Mouse (Mus musculus): ENCODE results near the gene Zfp335. TPM values are rescaled to one million over a fixed set of nuclear protein-coding genes. Genes with fewer than 3 reads are reported as not detected.

The Zfp335 gene
- total RNA-seq (2017): 28.2 and 30.4 TPM in 2 replicates

DNA sequence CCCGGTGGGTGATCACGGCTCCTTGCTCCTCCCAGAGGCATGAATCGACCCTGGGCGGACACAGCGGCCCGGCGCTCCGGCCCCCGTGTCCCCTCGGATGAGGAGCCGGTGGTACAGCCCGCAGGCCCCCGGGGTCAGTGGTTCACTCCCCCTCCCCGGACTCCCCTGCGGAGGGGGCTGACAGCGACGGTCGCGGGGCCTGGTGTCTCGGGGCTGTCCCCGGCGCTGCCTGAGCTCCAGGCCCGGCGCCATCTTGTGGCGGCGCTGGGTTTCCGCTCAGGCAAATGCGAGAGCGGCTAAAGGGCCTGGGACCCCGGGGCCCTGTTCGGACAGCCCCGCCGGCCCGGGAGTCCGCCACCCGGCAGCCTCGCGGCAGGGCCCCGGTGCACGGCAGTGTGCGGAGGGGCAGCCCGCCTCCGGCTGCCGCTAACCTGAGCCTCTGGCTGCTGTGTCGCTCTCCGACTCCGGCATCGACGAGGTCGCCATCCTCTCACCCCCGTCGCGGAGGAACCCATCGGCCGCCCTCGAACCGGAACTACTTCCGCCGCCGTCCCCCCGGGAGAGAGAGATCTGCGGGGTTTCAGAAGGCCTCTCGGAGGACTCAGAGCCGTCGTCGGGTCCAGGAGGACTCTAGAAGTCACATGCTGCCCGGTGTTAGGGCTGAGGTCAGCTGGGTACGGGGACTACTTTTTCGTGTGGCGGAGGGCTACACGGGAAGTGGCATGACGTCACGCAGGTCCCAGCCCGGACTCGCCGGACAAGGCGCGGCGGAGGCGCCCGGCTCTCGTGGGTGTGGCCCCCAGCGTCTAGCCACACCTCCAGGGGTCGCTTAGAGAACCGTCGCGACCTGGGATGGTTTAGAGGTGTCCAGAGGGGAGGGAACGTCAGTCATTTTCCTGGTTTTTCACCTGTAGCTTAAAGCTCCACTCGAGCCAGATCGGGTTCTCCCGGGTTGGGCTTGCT is at the start of gene Zfp335:
Gene Zfp335, minus strand, starts transcription at position 672 of the 963 bp plus-strand sequence.
- ATAC-seq (ENCODE audit: extremely low read depth, insufficient number of reproducible peaks, low FRiP score, poor library complexity, severe bottlenecking): peak; percentile 55

DNA sequence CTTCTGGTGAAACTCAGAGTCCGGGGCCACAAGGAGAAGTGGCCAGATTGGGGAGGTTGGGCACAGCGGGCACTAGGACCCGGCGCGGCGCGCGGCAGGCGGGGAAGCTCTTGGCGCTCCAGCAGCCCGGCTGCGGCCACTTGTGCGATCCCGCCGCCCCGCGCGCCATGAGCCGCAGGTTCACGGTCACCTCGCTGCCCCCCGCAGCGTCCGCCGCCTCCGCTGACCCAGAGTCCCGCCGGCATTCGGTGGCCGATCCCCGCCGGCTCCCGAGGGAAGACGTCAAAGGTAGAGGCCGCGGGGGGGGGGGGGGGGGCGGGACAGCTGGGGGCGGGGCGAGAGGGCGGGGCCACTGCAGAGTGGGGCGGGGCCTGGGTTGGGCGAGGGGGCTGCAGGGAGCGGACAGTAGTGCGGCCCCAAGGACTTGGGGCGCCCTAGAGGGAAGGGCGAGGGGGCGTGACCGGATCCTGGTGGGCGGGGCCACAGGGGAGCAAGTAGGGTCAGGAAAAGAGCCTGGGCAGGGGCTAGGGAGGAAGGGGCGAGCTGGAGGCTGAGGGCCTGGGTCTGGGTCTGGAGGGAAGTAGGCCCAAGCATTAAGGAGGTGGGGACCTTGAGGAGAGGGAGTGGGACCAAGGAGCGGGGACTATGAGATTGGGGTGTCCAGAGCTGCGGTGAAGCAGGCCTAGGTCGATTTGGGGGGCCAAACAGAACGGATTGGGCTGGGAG is 49.3 kb upstream of the Zfp335 start, which contains the start of gene Slc12a5:
Gene Slc12a5, plus strand, starts transcription at position 87 of the 726 bp plus-strand sequence.
- no peak for ATAC-seq (ENCODE audit: extremely low read depth, insufficient number of reproducible peaks, low FRiP score, poor library complexity, severe bottlenecking)

GRCm38 (mm10) chr2:164957548-164958315 is 46.2 kb upstream of the Zfp335 start:
- no peak for ATAC-seq (ENCODE audit: extremely low read depth, insufficient number of reproducible peaks, low FRiP score, poor library complexity, severe bottlenecking)

GRCm38 (mm10) chr2:164956195-164956594 is 44.6 kb upstream of the Zfp335 start:
- ATAC-seq (ENCODE audit: extremely low read depth, insufficient number of reproducible peaks, low FRiP score, poor library complexity, severe bottlenecking): no peak

DNA sequence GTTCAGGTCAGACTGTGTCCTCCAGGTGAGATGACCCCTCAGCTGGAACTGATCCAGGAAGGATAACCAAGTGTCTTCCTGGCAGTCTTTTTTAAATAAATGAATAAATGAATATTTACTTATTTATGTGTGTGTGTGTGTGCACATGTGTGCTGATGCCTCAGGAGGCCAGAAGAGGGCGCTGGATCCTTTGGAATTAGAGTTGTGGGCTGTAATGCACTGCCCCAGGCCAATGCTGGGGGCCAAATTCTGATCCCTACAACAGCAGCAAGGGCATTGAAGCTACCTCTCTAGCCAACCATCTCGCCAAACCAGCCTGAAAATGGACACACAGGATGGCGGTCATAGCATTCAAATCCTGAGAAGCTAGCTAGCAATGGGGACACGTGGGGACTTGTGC is 44.2 kb upstream of the Zfp335 start:
- ATAC-seq (ENCODE audit: extremely low read depth, insufficient number of reproducible peaks, low FRiP score, poor library complexity, severe bottlenecking): no peak

- peak; percentile 38; the same call in 1 of the 2 replicates for ATAC-seq (ENCODE audit: extremely low read depth, insufficient number of reproducible peaks, low FRiP score, poor library complexity, severe bottlenecking)
Measured at GRCm38 (mm10) chr2:164953224-164953623, 41.7 kb upstream of the Zfp335 start.

- ATAC-seq (ENCODE audit: extremely low read depth, insufficient number of reproducible peaks, low FRiP score, poor library complexity, severe bottlenecking): no peak
Measured at GRCm38 (mm10) chr2:164952448-164952847, 40.9 kb upstream of the Zfp335 start.

DNA sequence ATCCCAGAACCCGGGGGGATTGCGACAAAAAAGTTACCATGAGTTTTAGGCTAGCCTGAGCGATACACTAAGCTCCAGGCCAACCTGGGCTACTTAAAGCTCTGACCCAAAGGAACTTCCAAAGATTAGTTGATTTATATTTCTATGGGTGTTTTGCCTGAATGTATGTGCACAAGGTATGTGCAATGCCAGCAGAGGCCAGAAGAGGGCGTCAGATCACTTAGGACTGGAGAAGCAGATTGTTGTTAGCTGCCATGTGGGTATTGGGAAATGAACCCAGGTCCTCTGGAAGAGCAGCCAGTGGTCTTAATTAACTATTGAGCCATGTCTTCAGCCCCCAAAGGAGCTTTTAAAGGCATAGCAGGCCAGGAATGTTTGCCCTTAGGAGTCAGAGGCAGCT is 40.2 kb upstream of the Zfp335 start:
- ATAC-seq (ENCODE audit: extremely low read depth, insufficient number of reproducible peaks, low FRiP score, poor library complexity, severe bottlenecking): no peak

DNA sequence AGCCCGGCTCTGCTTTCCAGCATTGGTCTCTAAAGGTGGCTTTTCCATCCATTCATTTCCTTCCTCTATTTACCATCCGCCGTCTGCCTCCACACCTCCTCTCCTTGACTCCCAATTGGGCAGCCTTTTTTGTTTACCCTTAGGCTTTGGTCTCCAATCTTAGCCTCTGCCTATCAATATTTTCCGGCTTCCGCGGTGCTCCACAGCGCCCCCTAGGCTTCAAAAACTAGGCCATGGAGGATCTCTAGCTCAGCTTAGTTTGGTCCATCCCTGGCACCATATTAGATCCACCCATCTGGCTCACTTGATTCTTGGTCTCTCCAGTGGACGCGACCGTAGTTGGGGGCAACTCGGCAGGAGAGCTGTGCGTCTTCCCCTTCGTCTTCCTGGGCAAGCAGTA is 38.9 kb upstream of the Zfp335 start:
- peak; percentile 18 for ATAC-seq (ENCODE audit: extremely low read depth, insufficient number of reproducible peaks, low FRiP score, poor library complexity, severe bottlenecking)

DNA sequence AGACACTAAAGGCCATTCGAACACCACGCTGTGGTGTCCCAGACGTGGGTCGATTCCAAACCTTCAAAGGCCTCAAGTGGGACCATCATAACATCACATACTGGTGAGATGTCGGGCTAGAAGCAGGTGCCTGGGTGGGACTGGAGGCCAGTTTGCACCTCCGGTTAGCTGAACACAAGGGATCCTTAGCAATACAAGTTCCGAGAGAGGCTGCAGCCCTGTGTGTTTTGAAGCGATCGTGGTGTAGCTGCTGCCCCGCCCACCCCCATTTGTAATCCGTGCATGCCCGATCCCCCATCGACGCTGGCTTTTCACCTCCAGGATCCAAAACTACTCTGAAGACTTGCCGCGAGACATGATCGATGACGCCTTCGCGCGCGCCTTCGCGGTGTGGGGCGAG is 37.4 kb upstream of the Zfp335 start:
- ATAC-seq (ENCODE audit: extremely low read depth, insufficient number of reproducible peaks, low FRiP score, poor library complexity, severe bottlenecking): no peak

DNA sequence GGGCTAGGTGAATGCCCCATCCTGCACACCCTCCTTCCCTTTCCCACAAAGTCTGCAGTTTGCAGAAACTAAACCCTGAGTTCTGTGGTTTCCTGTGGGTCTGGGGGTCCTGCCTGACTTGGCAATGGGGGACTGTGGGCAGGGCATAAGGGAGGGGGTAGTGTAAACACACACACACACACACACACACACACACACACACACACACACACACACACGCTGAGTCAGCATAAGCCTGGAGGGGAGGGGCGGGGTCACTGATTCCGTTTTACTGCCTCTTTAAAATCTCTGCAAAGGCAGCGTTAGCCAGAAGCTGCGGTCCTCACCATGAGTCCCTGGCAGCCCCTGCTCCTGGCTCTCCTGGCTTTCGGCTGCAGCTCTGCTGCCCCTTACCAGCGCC is 36.4 kb upstream of the Zfp335 start:
- ATAC-seq (ENCODE audit: extremely low read depth, insufficient number of reproducible peaks, low FRiP score, poor library complexity, severe bottlenecking): peak; percentile 34; the same call in 1 of the 2 replicates

GRCm38 (mm10) chr2:164947506-164947905 is 35.9 kb upstream of the Zfp335 start:
- no peak for ATAC-seq (ENCODE audit: extremely low read depth, insufficient number of reproducible peaks, low FRiP score, poor library complexity, severe bottlenecking)

DNA sequence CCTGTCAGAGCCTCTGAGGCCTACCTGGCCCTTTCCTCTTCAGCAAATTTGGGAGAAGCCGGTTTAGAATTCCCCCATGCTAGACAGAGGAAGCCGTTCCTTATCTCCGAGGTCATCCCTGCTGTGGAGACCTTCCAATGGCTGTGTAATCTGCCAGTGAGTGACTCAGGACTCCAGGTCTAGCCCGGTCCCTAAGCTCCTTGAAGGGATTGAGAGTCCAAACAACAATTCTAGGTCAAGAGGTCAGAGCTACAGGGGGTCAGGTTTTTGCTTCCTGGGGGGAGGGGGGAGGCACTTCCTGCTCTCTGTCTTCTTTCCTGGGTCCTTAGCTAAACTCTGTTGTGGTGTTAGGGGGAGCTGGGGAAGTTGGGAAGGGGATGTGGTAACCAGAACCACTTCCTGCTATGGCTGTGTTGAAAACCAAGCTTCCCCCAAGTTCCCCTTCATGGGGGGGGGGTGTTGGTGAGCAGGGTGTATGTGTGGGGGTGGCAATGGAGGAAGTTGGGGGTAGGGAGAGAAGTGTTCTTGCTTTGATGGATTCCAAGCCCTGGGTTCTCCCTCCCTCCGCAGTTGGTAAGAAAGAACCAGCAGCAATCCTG is 31.2 kb upstream of the Zfp335 start:
- ATAC-seq (ENCODE audit: extremely low read depth, insufficient number of reproducible peaks, low FRiP score, poor library complexity, severe bottlenecking): peak; percentile 89

DNA sequence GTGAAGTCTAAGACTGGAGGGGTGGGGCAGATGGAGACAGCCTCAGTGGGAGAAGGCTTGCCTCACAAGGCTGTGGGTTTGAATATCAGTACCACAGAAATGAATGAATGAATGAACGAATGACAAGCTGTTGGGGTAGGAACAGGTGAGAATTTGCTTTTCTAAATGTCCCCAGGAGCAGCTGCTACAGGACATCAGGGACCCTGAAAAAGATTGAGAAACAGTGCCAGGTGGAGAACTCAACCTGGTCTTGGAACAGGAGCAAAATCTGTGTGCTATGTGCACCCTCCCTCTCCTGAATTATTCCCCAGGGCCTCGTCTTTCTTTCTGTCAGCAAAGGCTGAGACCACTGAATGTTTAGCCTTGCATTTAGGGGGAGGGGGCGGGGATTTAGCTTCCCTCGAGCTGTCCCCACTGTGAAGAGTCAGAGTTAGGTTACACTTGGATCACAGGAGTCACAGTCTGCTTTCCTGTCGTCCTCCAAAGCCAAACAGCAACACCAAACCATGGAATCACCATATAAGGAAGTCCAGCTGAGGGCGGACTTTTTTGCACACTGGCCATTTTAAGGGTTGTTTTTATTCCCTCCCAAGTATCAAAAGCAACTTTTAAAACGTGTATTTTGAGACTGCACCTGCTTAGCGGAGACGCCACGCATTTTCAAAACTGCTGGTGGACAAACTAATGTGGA is 28.7 kb upstream of the Zfp335 start, which contains the start of gene Mmp9:
Gene Mmp9, plus strand, starts transcription at position 641 of the 691 bp plus-strand sequence.
- no peak for ATAC-seq (ENCODE audit: extremely low read depth, insufficient number of reproducible peaks, low FRiP score, poor library complexity, severe bottlenecking)

DNA sequence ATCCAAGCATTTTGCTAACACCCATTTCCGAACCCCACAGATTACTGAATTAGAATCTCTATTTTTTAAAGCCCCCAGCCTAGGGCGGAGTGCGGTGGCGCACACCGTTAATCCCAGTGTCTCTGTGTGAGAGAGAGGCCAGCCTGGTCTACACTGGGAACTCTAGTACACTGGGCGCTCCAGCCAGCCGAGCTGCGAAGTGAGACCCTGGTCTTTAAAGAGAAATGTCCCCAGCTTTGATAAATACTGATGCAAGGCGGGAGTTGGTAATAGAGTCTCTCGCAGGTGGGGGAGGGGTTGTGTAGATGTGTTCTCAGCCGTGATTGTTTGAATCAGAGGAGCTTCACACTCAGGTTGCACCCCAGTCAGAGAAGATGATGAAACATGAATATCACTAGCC is 27.5 kb upstream of the Zfp335 start:
- ATAC-seq (ENCODE audit: extremely low read depth, insufficient number of reproducible peaks, low FRiP score, poor library complexity, severe bottlenecking): no peak

DNA sequence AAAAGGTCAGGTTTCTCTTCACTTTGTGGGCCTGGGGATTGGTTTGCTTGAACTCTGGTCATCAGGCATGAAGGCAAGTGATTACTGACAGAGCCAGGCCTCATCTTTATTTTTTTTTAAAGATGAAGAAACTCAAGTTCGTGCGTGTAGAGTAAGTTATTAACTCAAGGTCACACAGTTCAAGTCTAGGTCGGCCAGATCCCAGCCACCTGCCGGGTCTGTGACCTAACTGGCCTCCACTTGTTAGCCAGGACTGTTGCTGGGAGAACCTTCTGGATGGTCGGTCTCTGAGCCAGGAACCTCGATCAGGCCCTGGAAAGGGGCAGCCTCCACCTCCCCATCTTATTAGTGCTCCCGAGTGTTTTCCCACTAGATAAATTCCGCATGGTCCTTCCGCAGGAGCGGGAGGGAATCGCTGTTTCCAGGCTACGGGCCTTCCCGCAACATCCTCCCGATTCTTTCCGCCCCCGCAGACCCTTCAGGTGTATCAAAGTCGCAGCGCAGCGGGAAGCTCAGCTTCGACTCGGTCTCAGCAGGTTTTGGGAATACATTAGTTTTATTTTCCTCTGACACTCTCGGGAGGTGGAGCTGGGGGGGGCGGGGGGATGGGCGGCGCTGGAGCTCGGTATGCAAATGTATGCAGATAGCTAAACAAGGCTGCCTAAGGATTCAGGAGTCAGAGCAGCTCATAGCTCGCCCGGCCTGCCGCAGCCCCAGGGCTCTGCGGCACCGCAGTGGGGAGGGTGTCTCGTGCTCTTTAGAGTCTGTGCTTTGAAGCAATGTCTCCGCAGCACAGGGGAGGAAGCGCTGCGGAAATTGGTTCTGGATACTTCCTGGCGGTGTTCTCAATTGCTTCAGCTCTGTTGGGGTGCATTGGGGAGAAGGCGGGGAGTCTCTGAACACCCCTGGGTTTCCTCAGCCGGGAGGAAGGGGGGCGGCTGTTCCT is 26.9 kb upstream of the Zfp335 start:
- ATAC-seq (ENCODE audit: extremely low read depth, insufficient number of reproducible peaks, low FRiP score, poor library complexity, severe bottlenecking): peak; percentile 15; the same call in 1 of the 2 replicates

- no peak for ATAC-seq (ENCODE audit: extremely low read depth, insufficient number of reproducible peaks, low FRiP score, poor library complexity, severe bottlenecking)
Measured at GRCm38 (mm10) chr2:164935991-164936390, 24.4 kb upstream of the Zfp335 start.

Data from neutrophil, adult 5-6 weeks (primary cell).